Mouse (Mus musculus) heart, embryonic 12.5 days (tissue): ENCODE results near the gene Prkn. TPM values are rescaled to one million over a fixed set of nuclear protein-coding genes. Genes with fewer than 3 reads are reported as not detected.

Experiments used
- ATAC-seq: fragments of 200-750 bp; cut with Nextera tagmentation; 2 replicates; pipeline ENCODE4 v1.8.0; 2017; ENCODE audit warnings: moderate TSS enrichment, moderate library complexity; ENCODE audit not compliant: insufficient number of reproducible peaks, low FRiP score
- H3K27ac ChIP-seq: fragments of 300-500 bp; sonication (generic); 2 replicates; pipeline ENCODE4 v1.5.1; 2016; ENCODE audit warnings: mild to moderate bottlenecking, moderate library complexity; ENCODE audit not compliant: poor library complexity, severe bottlenecking
- H3K27me3 ChIP-seq: fragments of 300-500 bp; sonication (generic); replicated peaks from 2 replicates; pipeline ENCODE4 v1.6.1; 2016; ENCODE audit warnings: mild to moderate bottlenecking, moderate library complexity
- H3K36me3 ChIP-seq: fragments of 300-500 bp; sonication (generic); 2 replicates; pipeline ENCODE4 v1.6.1; 2016; ENCODE audit warnings: mild to moderate bottlenecking, moderate library complexity
- H3K4me1 ChIP-seq: fragments of 300-500 bp; sonication (generic); replicated peaks from 2 replicates; pipeline ENCODE4 v1.6.1; 2016; ENCODE audit warnings: mild to moderate bottlenecking
- H3K4me2 ChIP-seq: fragments of 300-500 bp; sonication (generic); 2 replicates; pipeline ENCODE4 v1.6.1; 2016; ENCODE audit warnings: mild to moderate bottlenecking, moderate library complexity
- H3K4me3 ChIP-seq: fragments of 300-500 bp; sonication (generic); 2 replicates; pipeline ENCODE4 v1.5.1; 2016; ENCODE audit warnings: mild to moderate bottlenecking
- H3K9ac ChIP-seq: fragments of 300-500 bp; sonication (generic); 2 replicates; pipeline ENCODE4 v1.6.1; 2016; ENCODE audit warnings: mild to moderate bottlenecking, moderate library complexity
- H3K9me3 ChIP-seq: fragments of 300-500 bp; sonication (generic); replicated peaks from 2 replicates; pipeline ENCODE4 v1.6.1; 2016; ENCODE audit warnings: mild to moderate bottlenecking, moderate library complexity
- WGBS: fragments of 180-500 bp; shearing (Covaris S2); methylation state at CpG from one replicate; pipeline ENCODE4 v1.1.7; 2016; 5-methylcytosine and 5-hydroxymethylcytosine counted together
- polyA plus RNA-seq: library from polyadenylated mRNA; unstranded; fragments of >200 nt; fragmentation: Nextera tagmentation; extraction: Ambion mirVana; gene quantifications from 2 replicates; pipeline ENCODE4 v1.2.1, GENCODE M21; 2016

Prkn gene
- polyA plus RNA-seq, 1 experiment from 2014 or later, result 1.5 TPM

DNA sequence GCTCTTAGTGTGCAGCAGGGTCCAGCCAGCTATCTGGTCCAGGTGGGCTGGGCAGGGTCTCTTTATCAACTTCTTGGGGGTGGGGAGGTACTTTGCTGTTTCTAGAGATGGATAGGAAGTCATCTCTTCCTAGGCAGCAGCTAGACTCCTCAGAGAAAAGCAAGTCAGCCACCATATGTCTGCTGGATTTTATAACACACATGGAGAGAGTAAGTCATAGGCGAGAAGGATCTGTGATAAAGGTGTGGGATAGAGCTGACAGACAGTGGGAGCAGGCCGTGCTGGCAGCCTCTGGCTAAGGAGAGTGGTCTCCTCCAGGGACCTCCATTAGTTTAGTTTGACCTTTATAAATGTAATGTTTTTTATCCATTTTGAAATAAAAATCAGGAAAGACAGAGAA is 622.5 kb downstream of the Prkn start:
- no peaks in the 10 kb centered on the region for H3K36me3 ChIP-seq
- WGBS, result 66% methylated on average over 2 of the region's 2 CpGs
- H3K9me3 ChIP-seq, result no peaks in the 10 kb centered on the region
- H3K4me2 ChIP-seq, result no peak overlapping the region
- no peak overlapping the region for H3K27ac ChIP-seq
- peaks cover 4% of the 10 kb centered on the region; the same call in 1 of the 2 replicates for H3K4me1 ChIP-seq
- H3K9ac ChIP-seq, result no peak overlapping the region
- no peak for ATAC-seq
- no peaks in the 10 kb centered on the region for H3K27me3 ChIP-seq
- no peak overlapping the region for H3K4me3 ChIP-seq

DNA sequence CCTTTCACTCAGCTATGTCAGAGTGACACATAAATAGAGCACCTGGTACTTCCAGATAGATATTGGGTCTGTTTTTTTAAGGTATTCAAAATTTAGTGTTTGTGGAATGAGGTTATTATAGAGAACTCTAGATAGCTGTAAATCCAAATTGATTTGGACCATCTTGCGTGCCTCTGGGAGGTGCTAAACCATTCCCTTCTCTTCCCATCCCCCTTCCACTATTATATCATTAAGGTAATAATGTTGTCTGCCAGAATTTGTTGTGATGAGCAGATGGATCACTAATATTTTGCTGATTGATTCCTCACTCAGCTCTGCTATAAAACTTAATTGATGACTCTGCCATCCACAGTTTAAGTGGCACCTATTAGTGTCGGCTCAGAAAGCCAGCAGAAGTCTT is 625.9 kb downstream of the Prkn start:
- Histone ChIP-seq H3K4me2 (no peak overlapping the region), H3K9me3 (no peaks in the 10 kb centered on the region), H3K27ac (no peak overlapping the region), H3K9ac (no peak overlapping the region), H3K4me1 (peaks cover 4% of the 10 kb centered on the region; the same call in 1 of the 2 replicates), H3K36me3 (no peaks in the 10 kb centered on the region), H3K4me3 (no peak overlapping the region), H3K27me3 (no peaks in the 10 kb centered on the region)
- ATAC-seq, result no peak
- WGBS, result 86% methylated on average over 2 of the region's 2 CpGs

DNA sequence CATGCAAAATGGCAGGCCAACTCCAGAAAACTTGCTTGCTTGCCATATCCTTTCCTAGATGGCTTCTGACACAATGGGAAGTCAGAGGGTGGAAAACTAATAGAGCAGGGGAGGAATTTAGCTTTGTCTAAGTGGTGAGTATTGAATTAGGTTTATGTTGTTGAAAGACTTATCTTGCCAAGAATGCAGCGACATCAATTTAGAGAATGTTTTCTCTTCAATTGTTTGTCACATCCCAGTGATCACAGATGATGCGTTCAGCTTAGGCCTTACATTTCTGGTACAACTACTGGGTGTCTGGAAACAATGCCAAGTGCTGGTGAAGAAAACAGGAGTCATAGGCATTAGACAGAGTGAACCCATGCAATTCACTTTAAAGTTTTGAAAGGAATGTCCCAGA is 628.4 kb downstream of the Prkn start:
- ATAC-seq, result no peak
- Histone ChIP-seq H3K36me3 (no peaks in the 10 kb centered on the region), H3K27me3 (no peaks in the 10 kb centered on the region), H3K9ac (no peak overlapping the region), H3K4me3 (no peak overlapping the region), H3K27ac (no peak overlapping the region), H3K4me2 (no peak overlapping the region), H3K9me3 (no peaks in the 10 kb centered on the region), H3K4me1 (peaks cover 4% of the 10 kb centered on the region; the same call in 1 of the 2 replicates)
- 84% methylated on average over 2 of the region's 2 CpGs for WGBS

DNA sequence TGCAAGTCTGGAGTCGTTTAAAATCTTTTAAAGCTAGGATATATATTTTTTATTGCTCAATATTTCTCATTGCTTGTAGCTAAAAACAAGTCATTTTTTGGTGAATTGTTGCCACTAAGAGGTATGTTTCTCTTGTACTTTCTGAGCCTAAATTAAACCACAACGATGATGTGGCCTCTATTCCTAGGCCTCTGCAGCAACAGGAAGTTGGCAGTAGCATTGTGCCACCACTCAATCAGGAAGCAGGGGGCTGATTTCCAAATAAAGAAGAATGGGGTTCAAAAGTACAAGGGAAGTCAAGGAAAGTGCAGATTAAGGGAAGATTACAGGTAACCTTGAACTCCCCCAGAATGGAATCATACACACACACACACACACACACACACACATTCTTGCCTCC is 642.8 kb downstream of the Prkn start:
- H3K4me3 ChIP-seq, result no peak overlapping the region
- H3K9ac ChIP-seq, result no peak overlapping the region
- ATAC-seq, result no peak
- no peaks in the 10 kb centered on the region for H3K4me1 ChIP-seq
- no peak overlapping the region for H3K4me2 ChIP-seq
- 68% methylated on average over 2 of the region's 2 CpGs for WGBS
- no peaks in the 10 kb centered on the region for H3K9me3 ChIP-seq
- H3K36me3 ChIP-seq, result no peaks in the 10 kb centered on the region
- no peaks in the 10 kb centered on the region for H3K27me3 ChIP-seq
- H3K27ac ChIP-seq, result no peak overlapping the region

DNA sequence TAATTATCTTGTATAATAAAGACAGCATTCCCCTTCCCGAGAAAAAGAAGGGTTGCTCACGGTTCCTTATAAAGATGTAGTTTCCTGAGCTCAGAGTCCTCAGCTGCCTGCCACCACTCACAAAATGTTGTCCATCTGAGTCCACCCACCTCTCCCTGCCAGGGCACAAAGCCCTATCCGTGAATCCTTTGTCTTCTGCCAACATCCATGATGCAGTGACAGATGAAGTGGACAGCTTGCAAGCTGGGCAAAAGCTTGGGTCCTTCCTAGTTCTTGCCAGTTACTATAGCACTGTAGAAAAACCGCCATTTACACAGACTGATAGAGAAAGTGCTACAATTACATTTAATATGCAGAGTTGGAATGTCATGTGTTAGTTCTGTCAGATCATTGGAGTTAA is 649.9 kb downstream of the Prkn start:
- peaks cover 7% of the 10 kb centered on the region; the same call in 1 of the 2 replicates for H3K9me3 ChIP-seq
- no peaks in the 10 kb centered on the region for H3K36me3 ChIP-seq
- no peak for ATAC-seq
- H3K4me1 ChIP-seq, result no peaks in the 10 kb centered on the region
- no peak overlapping the region for H3K4me2 ChIP-seq
- no peak overlapping the region for H3K9ac ChIP-seq
- H3K27ac ChIP-seq, result no peak overlapping the region
- no peaks in the 10 kb centered on the region for H3K27me3 ChIP-seq
- no peak overlapping the region for H3K4me3 ChIP-seq
- 79% methylated on average over 4 of the region's 4 CpGs for WGBS

DNA sequence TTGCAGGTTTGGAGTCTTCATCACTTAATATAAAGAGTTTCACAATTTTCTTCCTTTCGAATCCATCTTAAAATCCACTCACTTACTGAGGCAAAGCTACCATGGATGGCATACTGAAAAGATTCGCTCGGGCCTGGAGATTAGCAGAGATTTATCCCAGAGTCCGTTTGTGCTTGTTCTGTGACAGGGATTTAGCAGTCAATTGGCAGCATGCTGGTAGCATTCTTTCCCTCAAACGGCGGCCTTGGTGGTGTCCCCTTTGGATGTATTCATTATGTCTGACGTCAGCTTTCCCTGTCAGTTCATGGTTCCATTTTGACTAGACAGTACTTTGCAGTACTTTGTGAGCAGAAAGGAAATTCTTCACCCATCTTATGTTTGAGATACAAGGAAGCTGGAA is 662.4 kb downstream of the Prkn start:
- WGBS, result 83% methylated on average over 7 of the region's 7 CpGs
- Histone ChIP-seq H3K4me1 (no peaks in the 10 kb centered on the region), H3K36me3 (no peaks in the 10 kb centered on the region), H3K9ac (no peak overlapping the region), H3K4me3 (no peak overlapping the region), H3K4me2 (no peak overlapping the region), H3K27me3 (no peaks in the 10 kb centered on the region), H3K9me3 (no peaks in the 10 kb centered on the region), H3K27ac (no peak overlapping the region)
- ATAC-seq, result no peak

DNA sequence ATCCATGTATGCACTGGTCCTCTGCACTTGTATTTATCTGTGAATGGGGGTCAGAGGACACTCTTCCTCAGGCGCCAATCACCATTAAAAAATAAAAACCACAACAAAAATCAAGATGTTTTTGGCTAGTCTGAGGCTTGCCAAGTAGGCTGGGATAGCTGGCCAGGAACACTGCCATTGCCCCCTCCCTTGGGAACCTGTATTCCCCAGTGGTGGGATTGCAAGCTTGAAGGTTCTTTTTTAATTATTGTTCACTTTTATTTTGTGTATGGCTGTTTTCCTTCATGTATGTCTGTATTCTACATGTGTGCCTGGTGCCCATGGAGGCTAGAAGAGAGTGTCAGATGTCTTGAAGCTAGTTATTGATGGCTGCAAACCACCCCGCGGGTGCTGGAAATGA is 664.3 kb downstream of the Prkn start:
- no peaks in the 10 kb centered on the region for H3K4me1 ChIP-seq
- H3K9ac ChIP-seq, result no peak overlapping the region
- no peaks in the 10 kb centered on the region for H3K27me3 ChIP-seq
- H3K36me3 ChIP-seq, result no peaks in the 10 kb centered on the region
- no peak overlapping the region for H3K4me2 ChIP-seq
- ATAC-seq, result no peak
- no peak overlapping the region for H3K27ac ChIP-seq
- H3K4me3 ChIP-seq, result no peak overlapping the region
- whole genome bisulfite sequencing, result 79% methylated on average over 3 of the region's 3 CpGs
- H3K9me3 ChIP-seq, result no peaks in the 10 kb centered on the region

DNA sequence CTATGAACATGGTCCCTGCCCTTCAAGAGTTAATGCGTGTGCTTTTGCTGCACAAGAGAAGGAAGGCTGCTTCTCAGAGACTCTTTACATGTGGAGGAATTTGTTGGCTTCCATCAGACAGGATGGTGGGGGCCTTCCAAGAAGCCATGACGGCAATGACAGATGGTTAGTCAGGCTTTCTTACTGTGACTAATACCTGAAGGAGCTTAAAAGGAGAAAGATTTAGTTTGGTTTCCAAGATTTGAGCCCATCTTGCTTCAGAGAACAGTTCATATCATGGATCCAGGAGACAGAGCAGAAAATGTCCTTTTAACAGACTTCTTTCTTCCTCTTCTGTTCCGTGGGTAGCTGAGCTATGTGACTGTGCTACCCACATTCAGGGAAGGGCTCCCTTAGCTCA is 666.9 kb downstream of the Prkn start:
- 68% methylated on average over 3 of the region's 3 CpGs for WGBS
- no peak overlapping the region for H3K9ac ChIP-seq
- H3K4me1 ChIP-seq, result no peaks in the 10 kb centered on the region
- H3K27me3 ChIP-seq, result no peaks in the 10 kb centered on the region
- H3K36me3 ChIP-seq, result no peaks in the 10 kb centered on the region
- H3K4me3 ChIP-seq, result no peak overlapping the region
- H3K4me2 ChIP-seq, result no peak overlapping the region
- ATAC-seq, result no peak
- no peaks in the 10 kb centered on the region for H3K9me3 ChIP-seq
- no peak overlapping the region for H3K27ac ChIP-seq

DNA sequence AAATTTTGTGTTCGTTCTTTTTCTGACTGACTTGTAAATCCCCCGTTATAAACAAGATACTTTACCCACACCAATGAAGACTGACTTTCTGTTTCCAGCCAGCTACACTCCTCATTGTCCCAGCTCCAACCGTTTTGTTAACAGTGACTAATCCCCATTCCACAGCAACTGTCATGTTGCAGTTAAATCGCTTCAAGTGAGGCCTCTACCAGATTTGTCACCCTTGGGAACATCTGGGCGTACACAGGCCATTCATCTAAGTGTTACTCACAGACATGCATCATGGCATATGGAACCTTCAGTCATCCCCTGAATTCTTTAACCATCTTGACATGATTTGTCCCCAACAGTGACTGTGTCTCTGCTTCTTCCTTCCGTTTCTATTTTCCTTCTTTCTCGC is 669.9 kb downstream of the Prkn start:
- no peak for ATAC-seq
- H3K9me3 ChIP-seq, result no peaks in the 10 kb centered on the region
- H3K27me3 ChIP-seq, result no peaks in the 10 kb centered on the region
- H3K4me3 ChIP-seq, result no peak overlapping the region
- no peak overlapping the region for H3K9ac ChIP-seq
- 72% methylated on average over 7 of the region's 7 CpGs for WGBS
- no peak overlapping the region for H3K4me2 ChIP-seq
- H3K36me3 ChIP-seq, result no peaks in the 10 kb centered on the region
- H3K4me1 ChIP-seq, result peaks cover 8% of the 10 kb centered on the region
- no peak overlapping the region for H3K27ac ChIP-seq

DNA sequence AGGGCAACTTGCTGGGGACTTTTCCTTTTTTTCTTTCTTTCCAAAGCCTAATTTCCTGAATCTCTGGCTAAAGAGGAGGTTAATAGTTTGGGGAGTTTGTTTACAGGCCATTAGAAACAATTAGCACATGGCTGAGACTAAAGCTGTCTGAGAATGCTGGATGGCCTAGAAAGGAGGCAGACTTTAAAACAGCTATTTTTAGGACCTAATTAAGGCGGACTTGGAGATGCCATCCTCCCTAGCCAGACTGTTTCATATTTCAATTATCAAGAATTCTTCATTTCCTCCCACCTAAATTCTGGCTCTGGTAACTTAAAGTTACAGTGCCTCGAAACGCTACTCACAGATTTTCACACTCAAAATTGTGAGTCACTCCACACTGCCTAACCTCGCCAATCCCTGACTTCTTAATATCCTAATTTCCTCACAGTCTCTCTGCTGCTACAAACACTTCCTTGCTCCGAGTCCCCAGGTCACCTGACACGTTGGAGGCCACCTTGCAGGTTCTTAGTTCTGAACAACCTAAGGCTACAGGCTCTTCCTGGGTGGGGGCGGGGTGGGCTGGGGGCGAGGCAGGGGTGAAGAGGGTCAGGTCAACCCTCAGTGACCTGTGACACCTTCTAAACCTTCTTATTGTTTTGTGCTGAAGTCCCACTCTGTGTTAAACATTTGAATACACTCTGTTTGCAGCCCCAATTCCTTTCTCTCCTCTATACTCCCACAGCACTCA is 674.0 kb downstream of the Prkn start:
- H3K4me1 ChIP-seq, result peaks cover 8% of the 10 kb centered on the region
- H3K4me3 ChIP-seq, result no peak overlapping the region
- H3K27me3 ChIP-seq, result no peaks in the 10 kb centered on the region
- ATAC-seq, result no peak
- no peaks in the 10 kb centered on the region for H3K36me3 ChIP-seq
- no peak overlapping the region for H3K4me2 ChIP-seq
- no peak overlapping the region for H3K9ac ChIP-seq
- 39% methylated on average over 8 of the region's 8 CpGs for WGBS
- no peak overlapping the region for H3K27ac ChIP-seq
- no peaks in the 10 kb centered on the region for H3K9me3 ChIP-seq

DNA sequence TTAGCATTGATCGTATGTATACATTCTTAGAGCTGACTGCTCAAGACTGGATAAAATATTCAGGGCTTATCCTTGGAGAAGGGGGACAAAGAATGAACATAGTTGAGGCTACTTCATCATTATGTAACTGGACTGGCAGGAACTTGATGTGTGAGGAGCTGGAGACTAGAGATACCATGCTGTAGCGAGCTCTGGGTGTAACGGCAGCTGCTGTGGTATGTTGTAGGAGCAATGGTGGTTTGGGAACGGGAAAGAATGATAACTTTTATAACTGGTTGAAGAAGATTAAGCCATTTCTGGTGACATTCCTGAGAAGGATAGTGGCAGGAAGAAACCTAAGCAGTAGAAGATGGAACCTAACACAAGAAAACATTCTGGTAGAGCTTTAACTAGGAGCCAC is 675.4 kb downstream of the Prkn start:
- no peak overlapping the region for H3K27ac ChIP-seq
- no peak overlapping the region for H3K9ac ChIP-seq
- peaks cover 8% of the 10 kb centered on the region for H3K4me1 ChIP-seq
- WGBS, result 74% methylated on average over 4 of the region's 4 CpGs
- no peaks in the 10 kb centered on the region for H3K9me3 ChIP-seq
- H3K4me3 ChIP-seq, result no peak overlapping the region
- H3K36me3 ChIP-seq, result no peaks in the 10 kb centered on the region
- H3K27me3 ChIP-seq, result no peaks in the 10 kb centered on the region
- no peak overlapping the region for H3K4me2 ChIP-seq
- ATAC-seq, result no peak

DNA sequence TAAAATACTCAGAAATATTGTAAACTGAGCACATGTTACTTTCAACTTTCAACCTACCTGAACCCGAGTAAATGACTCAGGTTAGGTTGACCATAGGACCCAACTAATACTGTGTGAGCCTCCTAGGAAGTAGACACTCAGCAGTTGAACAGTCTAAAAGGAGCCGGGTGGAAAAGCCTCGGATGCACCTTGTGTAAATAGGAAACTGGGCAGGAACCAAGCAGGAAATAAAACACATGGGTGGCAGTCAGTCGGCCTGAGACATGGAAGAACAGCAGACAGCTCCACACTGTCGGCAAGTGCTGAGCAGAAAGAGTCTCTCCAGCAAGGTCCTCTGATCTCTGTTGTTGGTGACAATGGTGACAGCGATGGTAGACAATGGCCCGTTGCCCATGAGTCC is 676.0 kb downstream of the Prkn start:
- no peak overlapping the region for H3K4me3 ChIP-seq
- WGBS, result 75% methylated on average over 7 of the region's 7 CpGs
- H3K36me3 ChIP-seq, result no peaks in the 10 kb centered on the region
- no peaks in the 10 kb centered on the region for H3K9me3 ChIP-seq
- H3K9ac ChIP-seq, result no peak overlapping the region
- no peak overlapping the region for H3K27ac ChIP-seq
- peaks cover 8% of the 10 kb centered on the region for H3K4me1 ChIP-seq
- no peak for ATAC-seq
- H3K27me3 ChIP-seq, result no peaks in the 10 kb centered on the region
- H3K4me2 ChIP-seq, result no peak overlapping the region
